Mouse (Mus musculus): ENCODE measurements at regions not wholly inside any gene's neighbourhood (a gene's known extent, or its start where the extent isn't known, plus 50 kb on each side); places are given as distances from the start of the nearest gene placed in this dataset.

DNA sequence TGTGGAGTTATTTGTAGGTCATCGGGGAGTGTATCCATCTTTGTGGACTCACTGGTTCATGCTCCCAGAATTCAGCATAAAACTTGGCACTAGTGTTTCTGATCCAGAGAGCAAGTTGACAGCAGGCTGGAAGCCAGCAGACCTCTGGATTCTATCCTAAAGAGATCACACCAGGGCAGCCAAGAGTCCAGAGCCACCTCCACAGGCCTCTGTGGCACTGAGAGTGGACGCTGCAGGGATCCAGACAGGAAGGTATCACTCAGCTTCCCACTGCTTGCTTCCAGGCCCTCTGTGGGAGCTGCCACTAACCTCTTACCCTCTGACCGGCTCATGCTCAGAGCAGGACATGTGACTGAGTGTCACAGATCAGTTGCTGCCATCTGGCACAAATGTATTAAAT, 69.8 kb upstream of the Plcl2 start:
- H3K4me1 ChIP-seq (replicated peaks; ENCODE audit: control insufficient read depth, insufficient read depth, low read length): no peaks in the 10 kb centered on the region
- DNase-seq: no peak

GRCm38 (mm10) chr17:50442062-50442461, 67.1 kb upstream of the Plcl2 start:
- H3K4me1 ChIP-seq (replicated peaks; ENCODE audit: control insufficient read depth, insufficient read depth, low read length): no peaks in the 10 kb centered on the region
- H3K27ac ChIP-seq (ENCODE audit: control insufficient read depth, insufficient read depth, low read length): no peak overlapping the region
- no peak overlapping the region for H3K4me3 ChIP-seq (ENCODE audit: control insufficient read depth, insufficient read depth, low read length)
- no peaks in the 10 kb centered on the region for H3K36me3 ChIP-seq (ENCODE audit: control insufficient read depth, insufficient read depth, low read length)
- no peak for DNase-seq
- no peaks in the 10 kb centered on the region for H3K27me3 ChIP-seq (ENCODE audit: control insufficient read depth, insufficient read depth, low read length)
- TF ChIP-seq POLR2A (IDR thresholded peaks at IDR 0.05; ENCODE audit: control insufficient read depth, extremely low read depth, insufficient read depth, low read length, poor library complexity): no peak
- no peak for TF ChIP-seq CTCF (IDR thresholded peaks at IDR 0.05; ENCODE audit: borderline replicate concordance, control insufficient read depth, extremely low read depth, insufficient read depth, low read length, poor library complexity)
- WGBS: 98% methylated on average over 5 of the region's 5 CpGs

More for the DNA sequence above, 69.8 kb upstream of the Plcl2 start:
- H3K27ac ChIP-seq (ENCODE audit: control insufficient read depth, insufficient read depth, low read length): no peak overlapping the region
- 93% methylated on average over 3 of the region's 3 CpGs for WGBS
- H3K36me3 ChIP-seq (ENCODE audit: control insufficient read depth, insufficient read depth, low read length): no peaks in the 10 kb centered on the region
- H3K4me3 ChIP-seq (ENCODE audit: control insufficient read depth, insufficient read depth, low read length): no peak overlapping the region
- H3K27me3 ChIP-seq (ENCODE audit: control insufficient read depth, insufficient read depth, low read length): no peaks in the 10 kb centered on the region
- TF ChIP-seq POLR2A (IDR thresholded peaks at IDR 0.05; ENCODE audit: control insufficient read depth, extremely low read depth, insufficient read depth, low read length, poor library complexity) (no peak), CTCF (IDR thresholded peaks at IDR 0.05; ENCODE audit: borderline replicate concordance, control insufficient read depth, extremely low read depth, insufficient read depth, low read length, poor library complexity) (no peak)

DNA sequence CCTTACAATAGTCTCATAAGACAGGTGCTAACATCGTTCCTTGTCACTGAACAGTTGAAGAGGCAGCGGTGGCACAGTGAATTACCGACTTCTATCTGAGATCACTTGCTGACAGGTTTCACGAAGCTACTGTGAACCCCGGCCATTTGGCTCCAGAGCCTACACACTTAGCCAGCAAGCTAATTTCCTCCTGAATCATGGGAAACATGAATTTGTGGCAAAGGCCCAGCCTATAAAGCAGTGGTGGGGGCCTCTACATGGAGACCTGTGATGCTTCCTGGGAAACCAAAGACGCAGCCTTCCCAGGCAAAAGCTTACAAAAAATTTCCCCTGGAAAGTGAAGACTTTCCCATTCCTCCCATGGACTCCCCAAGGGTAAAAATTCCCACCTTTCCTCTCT, 66.3 kb upstream of the Plcl2 start:
- Histone ChIP-seq H3K27ac (ENCODE audit: control insufficient read depth, insufficient read depth, low read length) (no peak overlapping the region), H3K4me1 (replicated peaks; ENCODE audit: control insufficient read depth, insufficient read depth, low read length) (no peaks in the 10 kb centered on the region), H3K4me3 (ENCODE audit: control insufficient read depth, insufficient read depth, low read length) (no peak overlapping the region), H3K36me3 (ENCODE audit: control insufficient read depth, insufficient read depth, low read length) (no peaks in the 10 kb centered on the region), H3K27me3 (ENCODE audit: control insufficient read depth, insufficient read depth, low read length) (no peaks in the 10 kb centered on the region)
- TF ChIP-seq POLR2A (IDR thresholded peaks at IDR 0.05; ENCODE audit: control insufficient read depth, extremely low read depth, insufficient read depth, low read length, poor library complexity): no peak
- TF ChIP-seq CTCF (IDR thresholded peaks at IDR 0.05; ENCODE audit: borderline replicate concordance, control insufficient read depth, extremely low read depth, insufficient read depth, low read length, poor library complexity): no peak
- WGBS: 96% methylated on average over 6 of the region's 6 CpGs
- no peak for DNase-seq

DNA sequence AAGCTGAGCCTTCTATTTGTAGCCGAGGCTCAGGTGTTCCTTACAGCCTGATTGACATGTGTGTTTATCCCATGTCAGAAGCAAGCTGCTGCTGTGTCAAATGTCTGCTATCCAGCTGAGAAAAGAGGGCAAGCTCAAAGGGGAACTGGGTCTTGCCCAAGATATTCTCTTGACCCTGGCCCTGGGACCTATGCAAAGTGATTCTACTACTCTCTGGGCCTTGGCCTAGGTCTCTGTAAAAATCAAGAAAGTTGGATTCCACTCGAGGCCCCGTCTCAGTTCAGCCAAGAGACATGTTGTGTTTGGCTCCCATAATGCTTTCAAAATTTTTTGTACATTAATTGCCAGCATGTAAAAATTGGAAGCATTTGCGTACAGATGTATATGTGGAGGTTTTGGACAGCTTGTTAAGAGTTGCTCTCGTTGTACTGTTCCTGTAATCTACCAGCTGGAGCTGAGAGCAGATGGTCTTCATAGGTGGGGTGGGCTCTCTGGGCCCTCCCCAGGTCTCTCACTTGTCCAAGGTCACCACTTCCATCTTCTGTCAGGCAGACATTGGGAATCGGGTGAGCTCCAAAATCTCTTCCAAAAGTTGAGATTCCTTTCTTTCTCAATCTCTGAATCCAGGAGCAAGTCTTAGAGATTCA, 65.7 kb upstream of the Plcl2 start:
- WGBS: 94% methylated on average over 6 of the region's 6 CpGs
- Histone ChIP-seq H3K36me3 (ENCODE audit: control insufficient read depth, insufficient read depth, low read length) (no peaks in the 10 kb centered on the region), H3K4me3 (ENCODE audit: control insufficient read depth, insufficient read depth, low read length) (no peak overlapping the region), H3K4me1 (replicated peaks; ENCODE audit: control insufficient read depth, insufficient read depth, low read length) (no peaks in the 10 kb centered on the region), H3K27me3 (ENCODE audit: control insufficient read depth, insufficient read depth, low read length) (no peaks in the 10 kb centered on the region), H3K27ac (ENCODE audit: control insufficient read depth, insufficient read depth, low read length) (no peak overlapping the region)
- DNase-seq: no peak
- TF ChIP-seq CTCF (IDR thresholded peaks at IDR 0.05; ENCODE audit: borderline replicate concordance, control insufficient read depth, extremely low read depth, insufficient read depth, low read length, poor library complexity) (no peak), POLR2A (IDR thresholded peaks at IDR 0.05; ENCODE audit: control insufficient read depth, extremely low read depth, insufficient read depth, low read length, poor library complexity) (no peak)

DNA sequence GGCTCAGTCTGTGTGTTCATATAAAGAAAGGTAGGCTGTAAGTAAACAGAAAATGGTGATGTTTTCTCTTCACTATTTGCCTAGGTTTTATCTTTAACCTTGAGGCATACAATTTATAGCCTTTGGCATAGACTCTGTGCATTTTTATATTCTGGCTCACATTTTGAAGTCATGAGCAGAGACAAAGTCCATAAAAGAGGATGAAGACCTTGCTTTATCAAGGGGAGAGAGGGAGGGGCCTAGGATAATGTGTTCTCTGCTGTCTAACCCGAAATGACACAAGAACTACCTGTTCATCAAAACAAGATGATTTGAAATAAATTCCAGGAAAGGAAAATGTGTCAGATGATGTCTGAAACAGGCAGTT, 65.2 kb upstream of the Plcl2 start:
- no peaks in the 10 kb centered on the region for H3K4me1 ChIP-seq (replicated peaks; ENCODE audit: control insufficient read depth, insufficient read depth, low read length)
- WGBS: 97% methylated on average over 1 of the region's 1 CpGs
- H3K4me3 ChIP-seq (ENCODE audit: control insufficient read depth, insufficient read depth, low read length): no peak overlapping the region
- H3K27ac ChIP-seq (ENCODE audit: control insufficient read depth, insufficient read depth, low read length): no peak overlapping the region
- no peak for DNase-seq
- no peaks in the 10 kb centered on the region for H3K27me3 ChIP-seq (ENCODE audit: control insufficient read depth, insufficient read depth, low read length)
- H3K36me3 ChIP-seq (ENCODE audit: control insufficient read depth, insufficient read depth, low read length): no peaks in the 10 kb centered on the region
- TF ChIP-seq CTCF (IDR thresholded peaks at IDR 0.05; ENCODE audit: borderline replicate concordance, control insufficient read depth, extremely low read depth, insufficient read depth, low read length, poor library complexity) (no peak), POLR2A (IDR thresholded peaks at IDR 0.05; ENCODE audit: control insufficient read depth, extremely low read depth, insufficient read depth, low read length, poor library complexity) (no peak)

DNA sequence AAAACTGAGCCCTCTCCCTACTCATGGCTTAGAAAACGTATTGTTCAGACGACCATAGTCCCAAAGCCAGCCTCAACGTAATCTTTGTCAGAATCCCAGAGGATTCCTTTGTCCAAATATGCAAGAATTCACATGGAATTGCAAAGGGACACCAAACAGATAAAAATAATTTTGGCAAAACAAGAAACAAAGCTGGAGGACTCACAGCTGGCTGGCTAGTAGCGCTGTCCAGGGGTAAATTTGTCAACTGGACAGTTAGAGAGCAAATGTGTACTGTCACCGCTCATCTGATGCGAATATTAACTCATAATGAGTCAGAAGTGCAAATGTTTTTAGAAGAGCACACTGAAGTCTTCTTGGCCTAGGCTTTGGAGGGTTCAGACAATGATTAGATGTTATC, 60.5 kb upstream of the Plcl2 start:
- Histone ChIP-seq H3K4me3 (ENCODE audit: control insufficient read depth, insufficient read depth, low read length) (no peak overlapping the region), H3K36me3 (ENCODE audit: control insufficient read depth, insufficient read depth, low read length) (no peaks in the 10 kb centered on the region), H3K27me3 (ENCODE audit: control insufficient read depth, insufficient read depth, low read length) (no peaks in the 10 kb centered on the region), H3K27ac (ENCODE audit: control insufficient read depth, insufficient read depth, low read length) (no peak overlapping the region), H3K4me1 (replicated peaks; ENCODE audit: control insufficient read depth, insufficient read depth, low read length) (peaks cover 3% of the 10 kb centered on the region)
- TF ChIP-seq POLR2A (IDR thresholded peaks at IDR 0.05; ENCODE audit: control insufficient read depth, extremely low read depth, insufficient read depth, low read length, poor library complexity) (no peak), CTCF (IDR thresholded peaks at IDR 0.05; ENCODE audit: borderline replicate concordance, control insufficient read depth, extremely low read depth, insufficient read depth, low read length, poor library complexity) (no peak)
- 94% methylated on average over 6 of the region's 6 CpGs for WGBS
- DNase-seq: no peak

- H3K4me1 ChIP-seq (replicated peaks; ENCODE audit: control insufficient read depth, insufficient read depth, low read length): peaks cover 3% of the 10 kb centered on the region
- H3K36me3 ChIP-seq (ENCODE audit: control insufficient read depth, insufficient read depth, low read length): no peaks in the 10 kb centered on the region
- DNase-seq: no peak
- no peaks in the 10 kb centered on the region for H3K27me3 ChIP-seq (ENCODE audit: control insufficient read depth, insufficient read depth, low read length)
- TF ChIP-seq POLR2A (IDR thresholded peaks at IDR 0.05; ENCODE audit: control insufficient read depth, extremely low read depth, insufficient read depth, low read length, poor library complexity): no peak
- no peak for TF ChIP-seq CTCF (IDR thresholded peaks at IDR 0.05; ENCODE audit: borderline replicate concordance, control insufficient read depth, extremely low read depth, insufficient read depth, low read length, poor library complexity)
- no peak overlapping the region for H3K4me3 ChIP-seq (ENCODE audit: control insufficient read depth, insufficient read depth, low read length)
- no peak overlapping the region for H3K27ac ChIP-seq (ENCODE audit: control insufficient read depth, insufficient read depth, low read length)
- 98% methylated on average over 3 of the region's 3 CpGs for WGBS
Observed at GRCm38 (mm10) chr17:50451606-50452005, 57.6 kb upstream of the Plcl2 start.
